In genomic region chr1:193261897-193262548, GRCm38 (mm10) we compare ENCODE assay signal across 12 mouse cellular contexts. TPM values are rescaled to one million over a fixed set of nuclear protein-coding genes. Genes with fewer than 3 reads are reported as not detected.
DNase-seq lines count a peak whose midpoint lies in the region; ATAC-seq and TF ChIP-seq lines count a peak whose summit lies in the region.
"Had no signal": no experiment of that assay in that cellular context is flagged by ENCODE, and none has a peak within 500 bp of the region (broad histone marks: within the 10 kb centered on the region; RNA-seq: fewer than 3 reads in every experiment).

No protein-coding gene starts in this region.

- H3K9me3 ChIP-seq in lung, embryonic 14.5 days (ENCODE audit: low read depth, low read length): no peaks in the 10 kb centered on the region
- no peaks in the 10 kb centered on the region for H3K9me3 ChIP-seq in hindbrain, embryonic 11.5 days (ENCODE audit: control insufficient read depth, low read length)
- H3K9me3 ChIP-seq: hindbrain, embryonic 15.5 days had no signal

- TF ChIP-seq POLR2A in heart, adult 2 months (IDR thresholded peaks at IDR 0.05; ENCODE audit: insufficient read depth, low read depth, low read length): peak; percentile 43; the same call in 1 of the 2 replicates

- H3K4me3 ChIP-seq in layer of hippocampus, adult 2 months: no peak overlapping the region
- H3K4me3 ChIP-seq in heart, adult 2 months: no peak overlapping the region
- no peak overlapping the region for H3K4me3 ChIP-seq in lung, embryonic 14.5 days (ENCODE audit: low read depth, low read length)
- no peak overlapping the region for H3K4me3 ChIP-seq in hindbrain, embryonic 11.5 days (ENCODE audit: low read depth, low read length)
- H3K4me3 ChIP-seq: hindbrain, embryonic 15.5 days had no signal

- no peak overlapping the region for H3K4me2 ChIP-seq in lung, embryonic 14.5 days
- no peak overlapping the region for H3K4me2 ChIP-seq in hindbrain, embryonic 11.5 days (replicated peaks; ENCODE audit: low read depth, low read length)
- H3K4me2 ChIP-seq: hindbrain, embryonic 15.5 days had no signal

- H3K27me3 ChIP-seq in heart, adult 2 months (ENCODE audit: control insufficient read depth, insufficient read depth, low read length): no peaks in the 10 kb centered on the region
- no peaks in the 10 kb centered on the region for H3K27me3 ChIP-seq in lung, embryonic 14.5 days (ENCODE audit: insufficient read depth, low read length)
- H3K27me3 ChIP-seq in hindbrain, embryonic 11.5 days (ENCODE audit: control insufficient read depth, insufficient read depth, low read length): no peaks in the 10 kb centered on the region
- H3K27me3 ChIP-seq: hindbrain, embryonic 15.5 days had no signal

- no peaks in the 10 kb centered on the region; the same call in 1 of the 2 replicates for H3K36me3 ChIP-seq in heart, adult 2 months (ENCODE audit: control insufficient read depth, insufficient read depth, low read length)
- no peaks in the 10 kb centered on the region for H3K36me3 ChIP-seq in lung, embryonic 14.5 days (ENCODE audit: insufficient read depth)
- no peaks in the 10 kb centered on the region for H3K36me3 ChIP-seq in hindbrain, embryonic 11.5 days (ENCODE audit: control insufficient read depth, insufficient read depth, low read length)
- H3K36me3 ChIP-seq: hindbrain, embryonic 15.5 days had no signal

- TF ChIP-seq CTCF in layer of hippocampus, adult 2 months (conservative IDR thresholded peaks at IDR 0.05): no peak
- no peak for TF ChIP-seq CTCF in heart, adult 2 months (IDR thresholded peaks at IDR 0.05)
- no peak for TF ChIP-seq CTCF in lung, embryonic 14.5 days (IDR thresholded peaks at IDR 0.05; ENCODE audit: low read depth)

- peaks cover 14% of the 10 kb centered on the region for H3K4me1 ChIP-seq in heart, adult 2 months (ENCODE audit: control insufficient read depth, insufficient read depth, low read length)
- peaks cover 4% of the 10 kb centered on the region; the same call in 1 of the 2 replicates for H3K4me1 ChIP-seq in lung, embryonic 14.5 days (ENCODE audit: insufficient read depth)
- H3K4me1 ChIP-seq in hindbrain, embryonic 11.5 days (replicated peaks; ENCODE audit: control insufficient read depth, insufficient read depth, low read length): no peaks in the 10 kb centered on the region
- H3K4me1 ChIP-seq: hindbrain, embryonic 15.5 days had no signal

- 0 out of 2 replicates have a peak, but pooled peaks have one; percentile 21 for TF ChIP-seq EP300 in heart, adult 2 months (IDR thresholded peaks at IDR 0.05; ENCODE audit: insufficient read depth, low read depth, low read length)

- H3K79me2 ChIP-seq in heart, adult 2 months (replicated peaks; ENCODE audit: control insufficient read depth, insufficient read depth, low read length): no peaks in the 10 kb centered on the region

- WGBS in heart, adult 2 months: 28% methylated on average over 7 of the region's 7 CpGs
- 47% methylated on average over 7 of the region's 7 CpGs for WGBS in lung, embryonic 14.5 days
- 79% methylated on average over 7 of the region's 7 CpGs for WGBS in hindbrain, embryonic 11.5 days

- no peak overlapping the region for H3K9ac ChIP-seq in heart, adult 2 months (ENCODE audit: low read depth, low read length)
- no peak overlapping the region for H3K9ac ChIP-seq in lung, embryonic 14.5 days
- H3K9ac ChIP-seq in hindbrain, embryonic 11.5 days (ENCODE audit: low read depth, low read length): no peak overlapping the region
- H3K9ac ChIP-seq: forebrain, postnatal 0 days; hindbrain, embryonic 15.5 days had no signal

- no peak for DNase-seq in layer of hippocampus, adult 2 months (ENCODE audit: low spot score in 2 of 2)
- no peak for DNase-seq in layer of hippocampus, postnatal 10 days (ENCODE audit: low spot score in 2 of 2)
- peak; percentile 51 to 67 for DNase-seq in heart, adult 2 months
- peak; percentile 41 to 56 for DNase-seq in heart, postnatal 36 days
- peak; percentile 64 for DNase-seq in lung, embryonic 14.5 days
- no peak for DNase-seq in cerebellum, adult 9-10 months
- no peak for DNase-seq in hindbrain, embryonic 11.5 days (ENCODE audit: low spot score)
- DNase-seq: cerebellum, adult 9-11 months; forebrain, postnatal 0 days had no signal

- H3K27ac ChIP-seq in layer of hippocampus, adult 2 months: peak overlapping the region; percentile 73
- peak overlapping the region; percentile 77 for H3K27ac ChIP-seq in heart, adult 2 months
- peak overlapping the region; percentile 56; the same call in 1 of the 2 replicates for H3K27ac ChIP-seq in lung, embryonic 14.5 days (ENCODE audit: low read depth)
- H3K27ac ChIP-seq in hindbrain, embryonic 11.5 days (ENCODE audit: low read depth, low read length): no peak overlapping the region
- H3K27ac ChIP-seq: hindbrain, embryonic 15.5 days had no signal

- intact Hi-C loops in heart, adult 2 months (cut with DNase I): no loop called here
- intact Hi-C loops in heart, postnatal 36 days (cut with DNase I): no loop called here

- peak; percentile 47 for ATAC-seq in lung, embryonic 14.5 days (ENCODE audit: insufficient read depth)
- ATAC-seq in hindbrain, embryonic 11.5 days (ENCODE audit: low FRiP score): no peak
- no peak for ATAC-seq in CD4-positive, CD25-positive, alpha-beta regulatory T cell, adult 4 months
- ATAC-seq: forebrain, postnatal 0 days had no signal

RNA-seq across cellular contexts. Expression of gene Hsd11b1, which starts 1.9 kb away (rescaled TPM):
- total RNA-seq in layer of hippocampus, adult 2 months (2021): 10 to 100 TPM; 42.9 to 52.8 TPM
- total RNA-seq in layer of hippocampus, postnatal 10 days (2021): 10 to 100 TPM; 31.5 to 35.3 TPM
- total RNA-seq in heart, adult 2 months (2021): 10 to 100 TPM; 10.5 to 15.1 TPM
- 18.8 and 20.9 TPM in 2 replicates for polyA plus RNA-seq in heart, adult 2 months (2012; rRNA removed)
- total RNA-seq in heart, postnatal 36 days (2021): 10 to 100 TPM in 1 of 2 experiments, 1 to 10 TPM in 1; 8.6 to 13.2 TPM
- polyA plus RNA-seq in lung, embryonic 14.5 days (2014; fragmentation: Nextera tagmentation; extraction: Ambion mirVana): 1.6 and 2.1 TPM in 2 replicates
- polyA plus RNA-seq in hindbrain, embryonic 11.5 days (2014; fragmentation: Nextera tagmentation; extraction: Ambion mirVana): 0.54 TPM in 1 of 2 replicates, not detected in the other
- polyA plus RNA-seq in CD4-positive, CD25-positive, alpha-beta regulatory T cell, adult 4 months (2017; shearing (Covaris generic)): 100 to 1,000 TPM; 171 to 174 TPM
- polyA plus RNA-seq: neural tube, embryonic 11.5 days had no signal

RNA-seq across cellular contexts. Expression of gene G0s2, which starts 11.0 kb away (rescaled TPM):
- 10 to 100 TPM in 1 of 2 experiments, 1 to 10 TPM in 1; 8.5 to 10.0 TPM for total RNA-seq in layer of hippocampus, adult 2 months (2021)
- 1 to 10 TPM; 6.7 to 9.3 TPM for total RNA-seq in layer of hippocampus, postnatal 10 days (2021)
- total RNA-seq in heart, adult 2 months (2021): 10 to 100 TPM; 44.8 to 57.9 TPM
- polyA plus RNA-seq in heart, adult 2 months (2012; rRNA removed): 200 and 229 TPM in 2 replicates
- total RNA-seq in heart, postnatal 36 days (2021): 10 to 100 TPM; 53.6 to 57.8 TPM
- polyA plus RNA-seq in lung, embryonic 14.5 days (2014; fragmentation: Nextera tagmentation; extraction: Ambion mirVana): 49.0 and 67.3 TPM in 2 replicates
- polyA plus RNA-seq in hindbrain, embryonic 11.5 days (2014; fragmentation: Nextera tagmentation; extraction: Ambion mirVana): 6.3 and 7.5 TPM in 2 replicates
- 1 to 10 TPM; 1.1 to 1.5 TPM for polyA plus RNA-seq in CD4-positive, CD25-positive, alpha-beta regulatory T cell, adult 4 months (2017; shearing (Covaris generic))

RNA-seq across cellular contexts. Expression of gene Lamb3, which starts 54.5 kb away (rescaled TPM):
- 1 to 10 TPM in 1 of 2 experiments, under 1 TPM in 1; 0.82 to 1.4 TPM for total RNA-seq in layer of hippocampus, adult 2 months (2021)
- 1 to 10 TPM; 1.2 to 1.8 TPM for total RNA-seq in layer of hippocampus, postnatal 10 days (2021)
- total RNA-seq in heart, adult 2 months (2021): 10 to 100 TPM; 11.4 to 11.9 TPM
- 9.2 and 11.1 TPM in 2 replicates for polyA plus RNA-seq in heart, adult 2 months (2012; rRNA removed)
- total RNA-seq in heart, postnatal 36 days (2021): 10 to 100 TPM; 10.2 to 13.0 TPM
- 24.4 and 24.7 TPM in 2 replicates for polyA plus RNA-seq in lung, embryonic 14.5 days (2014; fragmentation: Nextera tagmentation; extraction: Ambion mirVana)
- 0.12 and 0.38 TPM in 2 replicates for polyA plus RNA-seq in hindbrain, embryonic 11.5 days (2014; fragmentation: Nextera tagmentation; extraction: Ambion mirVana)
- 10 to 100 TPM; 22.2 to 30.4 TPM for polyA plus RNA-seq in CD4-positive, CD25-positive, alpha-beta regulatory T cell, adult 4 months (2017; shearing (Covaris generic))

Comparison
In these comparisons a context has a peak if more than half of its experiments do, and no peak if none do; other contexts are left out.
1. DNase-seq: peak in heart, adult 2 months (2 of 2), heart, postnatal 36 days (2 of 2) and lung, embryonic 14.5 days (single experiment); none in layer of hippocampus, adult 2 months (0 of 2), layer of hippocampus, postnatal 10 days (0 of 2), cerebellum, adult 9-10 months (single experiment) and hindbrain, embryonic 11.5 days (single experiment).
2. RNA of gene G0s2, which starts 11.0 kb away (total RNA-seq): 44.8 to 57.9 TPM in heart, adult 2 months and 53.6 to 57.8 TPM in heart, postnatal 36 days; 8.5 to 10.0 TPM in layer of hippocampus, adult 2 months and 6.7 to 9.3 TPM in layer of hippocampus, postnatal 10 days; every median in the first group is over 4 times any median in the second.
3. RNA of gene Lamb3, which starts 54.5 kb away (total RNA-seq): 10.2 to 13.0 TPM in heart, postnatal 36 days and 11.4 to 11.9 TPM in heart, adult 2 months; 1.2 to 1.8 TPM in layer of hippocampus, postnatal 10 days and 0.82 to 1.4 TPM in layer of hippocampus, adult 2 months; every median in the first group is over 4 times any median in the second.